Mouse (Mus musculus) liver, postnatal 0 days (tissue): Measurements from ENCODE around the gene Rfc2. TPM values are rescaled to one million over a fixed set of nuclear protein-coding genes. Genes with fewer than 3 reads are reported as not detected.

Experiments
- ATAC-seq: fragments of 200-750 bp; cut with Nextera tagmentation; 2 replicates; pipeline ENCODE4 v1.8.0; 2017; ENCODE audit warnings: mild to moderate bottlenecking, moderate library complexity
- DNase-seq: peaks from one replicate; pipeline ENCODE4 v3.0.0-alpha.2; 2016
- H3K27ac ChIP-seq: fragments of 300-500 bp; sonication (generic); 2 replicates; pipeline ENCODE4 v1.5.1; 2014; ENCODE audit warnings: antibody characterized with exemption, moderate library complexity, mild to moderate bottlenecking, low read depth
- H3K27me3 ChIP-seq: fragments of 300-500 bp; sonication (generic); 2 replicates; pipeline ENCODE4 v1.6.1; 2014; ENCODE audit warnings: low read length, control low read depth, mixed read lengths; ENCODE audit not compliant: insufficient read depth
- H3K36me3 ChIP-seq: fragments of 300-500 bp; sonication (generic); replicated peaks from 2 replicates; pipeline ENCODE4 v1.6.1; 2014; ENCODE audit warnings: mild to moderate bottlenecking, control low read depth, low read length, moderate library complexity, mixed read lengths; ENCODE audit not compliant: insufficient read depth
- H3K4me1 ChIP-seq: fragments of 300-500 bp; sonication (generic); 2 replicates; pipeline ENCODE4 v1.6.1; 2014; ENCODE audit warnings: antibody characterized with exemption, mild to moderate bottlenecking, control low read depth; ENCODE audit not compliant: insufficient read depth
- H3K4me2 ChIP-seq: fragments of 300-500 bp; sonication (generic); 2 replicates; pipeline ENCODE4 v1.6.1; 2014; ENCODE audit warnings: low read depth, mild to moderate bottlenecking, low read length, moderate library complexity, mixed read lengths
- H3K4me3 ChIP-seq: fragments of 300-500 bp; sonication (generic); 2 replicates; pipeline ENCODE4 v1.5.1; 2014; ENCODE audit warnings: low read depth, low read length
- H3K9ac ChIP-seq: fragments of 300-500 bp; sonication (generic); replicated peaks from 2 replicates; pipeline ENCODE4 v1.6.1; 2014; ENCODE audit warnings: mild to moderate bottlenecking, moderate library complexity
- H3K9me3 ChIP-seq: fragments of 300-500 bp; sonication (generic); 2 replicates; pipeline ENCODE4 v1.6.1; 2016; ENCODE audit warnings: mild to moderate bottlenecking, control low read depth, low read length, mixed read lengths
- CTCF ChIP-seq: sonication (generic); IDR thresholded peaks from 2 replicates; pipeline ENCODE4 v1.5.1; 2016; ENCODE audit warnings: antibody characterized with exemption, low read depth
- EP300 ChIP-seq: IDR thresholded peaks from 2 replicates; pipeline ENCODE4 v1.6.1; 2016; ENCODE audit warnings: antibody characterized with exemption, low read depth, mild to moderate bottlenecking
- WGBS: fragments of 180-500 bp; shearing (Covaris S2); extraction: QIAGEN DNeasy Blood & Tissue Kit; methylation state at CpG from one replicate; pipeline ENCODE4 v1.1.7; 2014; ENCODE audit not compliant: insufficient replicate concordance; 5-methylcytosine and 5-hydroxymethylcytosine counted together
- polyA plus RNA-seq: library from polyadenylated mRNA; unstranded; fragments of >200 nt; fragmentation: Nextera tagmentation; extraction: Ambion mirVana; gene quantifications from 2 replicates; pipeline ENCODE4 v1.2.1, GENCODE M21; 2015

The Rfc2 gene
- polyA plus RNA-seq, 1 experiment from 2014 or later = 81.4 TPM

GRCm38 (mm10) chr5:134611810-134612521 is 30.8 kb downstream of the Rfc2 start:
- no peaks in the 10 kb centered on the region for H3K27me3 ChIP-seq
- no peak for DNase-seq
- H3K27ac ChIP-seq = no peak overlapping the region
- TF ChIP-seq EP300 = no peak
- TF ChIP-seq CTCF = no peak
- no peak overlapping the region for H3K4me3 ChIP-seq
- WGBS = 32% methylated on average over 8 of the region's 8 CpGs
- no peaks in the 10 kb centered on the region for H3K9me3 ChIP-seq
- no peak for ATAC-seq
- no peak overlapping the region for H3K4me2 ChIP-seq
- H3K9ac ChIP-seq = no peak overlapping the region
- peaks cover 6% of the 10 kb centered on the region; the same call in 1 of the 2 replicates for H3K4me1 ChIP-seq
- no peaks in the 10 kb centered on the region for H3K36me3 ChIP-seq

GRCm38 (mm10) chr5:134613727-134614126 is 32.6 kb downstream of the Rfc2 start:
- H3K4me3 ChIP-seq = no peak overlapping the region
- H3K9ac ChIP-seq = no peak overlapping the region
- H3K4me2 ChIP-seq = no peak overlapping the region
- no peak for TF ChIP-seq EP300
- TF ChIP-seq CTCF = no peak
- H3K9me3 ChIP-seq = no peaks in the 10 kb centered on the region
- H3K27ac ChIP-seq = no peak overlapping the region; the same call in 1 of the 2 replicates
- peaks cover 12% of the 10 kb centered on the region for H3K36me3 ChIP-seq
- ATAC-seq = 0 out of 2 replicates have a peak, but pooled peaks have one; percentile 20
- H3K27me3 ChIP-seq = no peaks in the 10 kb centered on the region
- no peak for DNase-seq
- WGBS = 62% methylated on average over 9 of the region's 9 CpGs
- H3K4me1 ChIP-seq = peaks cover 3% of the 10 kb centered on the region; the same call in 1 of the 2 replicates

GRCm38 (mm10) chr5:134614296-134614695 is 33.1 kb downstream of the Rfc2 start:
- WGBS = 80% methylated on average over 8 of the region's 8 CpGs
- H3K4me1 ChIP-seq = peaks cover 3% of the 10 kb centered on the region; the same call in 1 of the 2 replicates
- no peak overlapping the region for H3K4me2 ChIP-seq
- TF ChIP-seq CTCF = no peak
- no peak for TF ChIP-seq EP300
- DNase-seq (no peak), ATAC-seq (no peak)
- H3K36me3 ChIP-seq = peaks cover 17% of the 10 kb centered on the region
- no peak overlapping the region for H3K9ac ChIP-seq
- no peaks in the 10 kb centered on the region for H3K27me3 ChIP-seq
- no peaks in the 10 kb centered on the region for H3K9me3 ChIP-seq
- H3K27ac ChIP-seq = no peak overlapping the region; the same call in 1 of the 2 replicates
- H3K4me3 ChIP-seq = no peak overlapping the region

GRCm38 (mm10) chr5:134614802-134615201 is 33.6 kb downstream of the Rfc2 start, which contains the start of gene Lat2:
TSS of gene Lat2 (minus strand) at chr5:134615025.
- H3K4me2 ChIP-seq = no peak within 1 kb of the TSS
- peaks cover 23% of the 10 kb centered on the region for H3K36me3 ChIP-seq
- WGBS = 67% methylated on average over 7 of the region's 7 CpGs
- no peak within 1 kb of the TSS for H3K4me3 ChIP-seq
- no peaks in the 10 kb centered on the region for H3K9me3 ChIP-seq
- no peak within 1 kb of the TSS; the same call in 1 of the 2 replicates for H3K27ac ChIP-seq
- H3K4me1 ChIP-seq = peaks cover 3% of the 10 kb centered on the region; the same call in 1 of the 2 replicates
- no peak for TF ChIP-seq EP300
- TF ChIP-seq CTCF = no peak
- ATAC-seq = no peak
- no peak for DNase-seq
- no peaks in the 10 kb centered on the region for H3K27me3 ChIP-seq
- H3K9ac ChIP-seq = no peak within 1 kb of the TSS

- Histone ChIP-seq H3K36me3 (peaks cover 28% of the 10 kb centered on the region), H3K4me3 (no peak overlapping the region), H3K9ac (no peak overlapping the region), H3K9me3 (no peaks in the 10 kb centered on the region), H3K27ac (no peak overlapping the region), H3K4me2 (no peak overlapping the region), H3K27me3 (no peaks in the 10 kb centered on the region), H3K4me1 (peaks cover 3% of the 10 kb centered on the region; the same call in 1 of the 2 replicates)
- WGBS = 64% methylated on average over 8 of the region's 8 CpGs
- TF ChIP-seq CTCF (no peak), EP300 (no peak)
- ATAC-seq (no peak), DNase-seq (no peak)
These were observed 34.2 kb downstream of the Rfc2 start for GRCm38 (mm10) chr5:134615380-134615779.

- no peak for DNase-seq
- 62% methylated on average over 4 of the region's 4 CpGs for WGBS
- Histone ChIP-seq H3K27ac (no peak overlapping the region), H3K4me2 (no peak overlapping the region), H3K4me1 (peaks cover 3% of the 10 kb centered on the region; the same call in 1 of the 2 replicates), H3K9ac (no peak overlapping the region), H3K9me3 (no peaks in the 10 kb centered on the region), H3K36me3 (peaks cover 32% of the 10 kb centered on the region), H3K4me3 (no peak overlapping the region), H3K27me3 (no peaks in the 10 kb centered on the region)
- TF ChIP-seq EP300 (no peak), CTCF (no peak)
- no peak for ATAC-seq
These were observed 34.6 kb downstream of the Rfc2 start for GRCm38 (mm10) chr5:134615780-134616179.
